Mouse (Mus musculus): Measurements from ENCODE around the gene Mapkbp1. TPM values are rescaled to one million over a fixed set of nuclear protein-coding genes. Genes with fewer than 3 reads are reported as not detected.
A peak's percentile ranks its signal among the peaks of the same experiment; 100 is the strongest.

Gene Mapkbp1
- polyA plus RNA-seq, 1 experiment from 2014 or later = 3.6 TPM

DNA sequence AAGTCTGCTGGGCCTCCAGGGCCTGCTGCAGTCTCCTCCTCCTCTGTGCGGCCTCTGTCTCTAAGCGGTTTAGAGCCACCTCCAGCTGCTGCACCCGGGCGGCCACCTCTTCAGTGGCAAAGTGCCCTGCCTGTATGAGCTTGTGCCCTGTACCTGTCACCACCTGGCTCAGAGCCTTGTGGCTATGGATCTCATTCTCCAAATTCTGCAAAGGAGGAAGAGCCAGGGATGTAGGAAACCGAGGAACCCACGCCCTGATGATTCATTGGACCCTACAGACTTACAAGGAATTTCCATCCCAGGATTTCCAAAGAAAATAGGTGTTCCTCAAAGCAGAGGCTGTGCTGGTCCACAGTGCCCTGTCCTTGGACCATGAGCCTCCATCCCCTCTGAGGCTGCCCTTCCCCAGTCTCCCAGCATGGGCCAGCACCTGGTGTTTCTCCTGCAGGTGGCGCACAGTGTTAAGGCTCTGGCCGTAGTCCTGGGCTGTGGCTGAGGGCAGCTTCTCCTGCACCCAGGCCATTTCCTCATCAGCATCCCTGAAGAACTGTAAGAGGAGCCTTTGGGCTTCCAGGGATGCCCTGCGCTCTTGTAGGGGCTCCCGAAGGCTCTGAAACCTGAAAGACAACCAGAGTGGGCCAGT lies 77.3 kb downstream of the Mapkbp1 start:
- no peaks in the 10 kb centered on the region for H3K27me3 ChIP-seq (replicated peaks; ENCODE audit: control insufficient read depth, insufficient read depth, low read length)
- WGBS = 62% methylated on average over 10 of the region's 10 CpGs
- no peak overlapping the region for H3K4me3 ChIP-seq (ENCODE audit: low read depth, low read length)
- no peaks in the 10 kb centered on the region for H3K36me3 ChIP-seq (ENCODE audit: control insufficient read depth, insufficient read depth, low read length)
- H3K9me3 ChIP-seq (ENCODE audit: control insufficient read depth, low read length) = no peaks in the 10 kb centered on the region
- H3K9ac ChIP-seq (ENCODE audit: low read length) = no peak overlapping the region
- DNase-seq (ENCODE audit: low spot score) (peak; percentile 67), ATAC-seq (replicated peaks; ENCODE audit: low FRiP score, low TSS enrichment, low read depth) (no peak)
- peaks cover 9% of the 10 kb centered on the region; the same call in 1 of the 2 replicates for H3K4me1 ChIP-seq (replicated peaks; ENCODE audit: control insufficient read depth, insufficient read depth, low read length)
- H3K27ac ChIP-seq (ENCODE audit: low read depth) = no peak overlapping the region
- H3K4me2 ChIP-seq (ENCODE audit: low read length) = no peak overlapping the region

- no peak overlapping the region for H3K4me2 ChIP-seq (ENCODE audit: low read length)
- H3K27me3 ChIP-seq (replicated peaks; ENCODE audit: control insufficient read depth, insufficient read depth, low read length) = no peaks in the 10 kb centered on the region
- WGBS = 55% methylated on average over 6 of the region's 6 CpGs
- H3K4me3 ChIP-seq (ENCODE audit: low read depth, low read length) = no peak overlapping the region
- H3K36me3 ChIP-seq (ENCODE audit: control insufficient read depth, insufficient read depth, low read length) = no peaks in the 10 kb centered on the region
- ATAC-seq (replicated peaks; ENCODE audit: low FRiP score, low TSS enrichment, low read depth) = no peak
- H3K27ac ChIP-seq (ENCODE audit: low read depth) = no peak overlapping the region
- H3K9ac ChIP-seq (ENCODE audit: low read length) = no peak overlapping the region
- no peaks in the 10 kb centered on the region for H3K9me3 ChIP-seq (ENCODE audit: control insufficient read depth, low read length)
- no peak for DNase-seq (ENCODE audit: low spot score)
- 0 out of 2 replicates have a peak, but pooled peaks cover 3% of the 10 kb centered on the region for H3K4me1 ChIP-seq (replicated peaks; ENCODE audit: control insufficient read depth, insufficient read depth, low read length)
Measured at GRCm38 (mm10) chr2:120051405-120051804, 78.9 kb downstream of the Mapkbp1 start.

DNA sequence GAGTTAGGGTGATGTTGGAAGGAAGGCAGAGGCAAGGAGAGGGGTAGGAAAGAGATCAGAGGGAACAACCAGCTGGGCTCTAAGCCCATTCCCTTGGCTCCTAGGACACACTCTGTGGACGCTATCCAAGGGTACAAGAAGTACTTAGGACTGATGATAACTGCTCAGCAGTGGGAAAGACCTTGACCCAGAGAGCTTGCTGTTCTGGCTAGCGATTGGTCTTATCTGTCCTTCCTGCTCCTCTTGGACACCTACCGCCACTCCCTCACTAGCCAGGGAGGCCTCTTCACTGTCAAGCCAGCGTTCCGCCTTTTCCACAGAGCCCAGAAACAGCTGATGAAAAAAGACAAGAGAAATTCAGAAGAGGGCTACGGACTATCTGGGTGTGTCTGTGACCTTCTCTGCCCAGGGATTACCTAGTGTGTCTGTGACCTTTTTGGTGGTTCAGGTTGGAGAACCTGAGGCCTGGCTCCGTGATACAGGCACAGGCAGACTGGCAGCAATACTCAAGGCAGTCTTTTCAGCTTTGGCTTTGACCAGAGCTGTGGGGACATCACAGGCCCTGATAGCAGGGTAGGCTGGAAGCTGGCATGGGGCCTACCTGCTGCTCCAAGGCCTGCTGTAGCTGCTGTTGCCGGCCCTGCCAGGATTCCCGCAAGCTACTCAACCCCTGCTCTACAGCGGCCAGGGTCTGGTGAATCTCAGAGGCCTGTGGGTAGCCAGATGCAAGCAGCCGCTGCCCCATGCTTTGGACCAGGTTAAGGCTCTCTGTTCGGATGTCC lies 82.5 kb downstream of the Mapkbp1 start:
- H3K4me2 ChIP-seq (ENCODE audit: low read length) = no peak overlapping the region
- H3K9me3 ChIP-seq (ENCODE audit: control insufficient read depth, low read length) = no peaks in the 10 kb centered on the region
- 87% methylated on average over 12 of the region's 12 CpGs for WGBS
- no peaks in the 10 kb centered on the region for H3K4me1 ChIP-seq (replicated peaks; ENCODE audit: control insufficient read depth, insufficient read depth, low read length)
- H3K27me3 ChIP-seq (replicated peaks; ENCODE audit: control insufficient read depth, insufficient read depth, low read length) = no peaks in the 10 kb centered on the region
- H3K9ac ChIP-seq (ENCODE audit: low read length) = no peak overlapping the region
- DNase-seq (ENCODE audit: low spot score) (no peak), ATAC-seq (replicated peaks; ENCODE audit: low FRiP score, low TSS enrichment, low read depth) (no peak)
- H3K36me3 ChIP-seq (ENCODE audit: control insufficient read depth, insufficient read depth, low read length) = no peaks in the 10 kb centered on the region
- H3K4me3 ChIP-seq (ENCODE audit: low read depth, low read length) = no peak overlapping the region
- no peak overlapping the region for H3K27ac ChIP-seq (ENCODE audit: low read depth)

DNA sequence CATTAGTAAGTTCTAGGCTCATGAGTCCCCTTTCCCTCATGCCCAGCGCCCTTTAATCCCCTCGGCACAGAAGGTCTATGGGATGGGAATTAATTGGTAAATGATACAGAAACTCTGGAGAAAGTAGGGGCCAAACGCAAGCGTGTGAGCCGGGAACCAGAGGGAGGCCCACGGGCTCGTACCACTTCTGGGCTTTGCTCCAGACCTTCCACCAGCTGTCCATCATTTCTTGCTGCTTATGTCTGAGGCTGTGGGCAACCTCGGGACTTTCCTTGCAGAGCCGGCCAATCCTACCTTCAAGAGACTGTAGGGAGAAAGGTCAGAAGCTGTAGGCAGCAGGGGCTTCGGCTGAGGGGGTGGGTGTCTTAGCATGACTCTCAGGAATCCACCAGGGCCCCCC lies 83.4 kb downstream of the Mapkbp1 start:
- WGBS = 79% methylated on average over 10 of the region's 10 CpGs
- Histone ChIP-seq H3K27me3 (replicated peaks; ENCODE audit: control insufficient read depth, insufficient read depth, low read length) (no peaks in the 10 kb centered on the region), H3K36me3 (ENCODE audit: control insufficient read depth, insufficient read depth, low read length) (no peaks in the 10 kb centered on the region), H3K27ac (ENCODE audit: low read depth) (no peak overlapping the region), H3K9ac (ENCODE audit: low read length) (no peak overlapping the region), H3K4me1 (replicated peaks; ENCODE audit: control insufficient read depth, insufficient read depth, low read length) (no peaks in the 10 kb centered on the region), H3K4me3 (ENCODE audit: low read depth, low read length) (no peak overlapping the region), H3K9me3 (ENCODE audit: control insufficient read depth, low read length) (no peaks in the 10 kb centered on the region), H3K4me2 (ENCODE audit: low read length) (no peak overlapping the region)
- no peak for ATAC-seq (replicated peaks; ENCODE audit: low FRiP score, low TSS enrichment, low read depth)
- no peak for DNase-seq (ENCODE audit: low spot score)

DNA sequence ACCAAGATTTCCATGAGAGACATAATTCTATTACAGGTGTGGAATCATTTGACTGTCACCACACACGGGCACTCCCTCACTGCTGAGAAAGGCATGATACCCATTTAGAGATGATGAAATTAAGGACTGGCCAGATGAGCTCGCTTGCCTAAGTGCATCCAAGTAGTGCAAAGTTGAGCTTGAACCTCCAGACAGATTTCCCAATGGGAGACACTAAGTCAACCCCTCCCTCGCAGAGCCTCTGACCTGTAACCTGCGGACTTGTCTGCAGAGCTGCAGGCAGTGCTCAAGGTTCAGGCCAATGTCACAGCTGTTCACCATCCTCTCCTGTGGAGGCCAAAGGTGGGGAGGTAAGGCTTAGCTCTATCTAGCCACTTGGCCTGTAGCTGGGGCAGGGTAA lies 86.3 kb downstream of the Mapkbp1 start:
- 88% methylated on average over 4 of the region's 4 CpGs for WGBS
- no peak overlapping the region for H3K9ac ChIP-seq (ENCODE audit: low read length)
- H3K4me1 ChIP-seq (replicated peaks; ENCODE audit: control insufficient read depth, insufficient read depth, low read length) = no peaks in the 10 kb centered on the region
- no peak overlapping the region for H3K4me2 ChIP-seq (ENCODE audit: low read length)
- no peak overlapping the region for H3K27ac ChIP-seq (ENCODE audit: low read depth)
- H3K27me3 ChIP-seq (replicated peaks; ENCODE audit: control insufficient read depth, insufficient read depth, low read length) = no peaks in the 10 kb centered on the region
- no peak overlapping the region for H3K4me3 ChIP-seq (ENCODE audit: low read depth, low read length)
- ATAC-seq (replicated peaks; ENCODE audit: low FRiP score, low TSS enrichment, low read depth) = no peak
- no peaks in the 10 kb centered on the region for H3K9me3 ChIP-seq (ENCODE audit: control insufficient read depth, low read length)
- DNase-seq (ENCODE audit: low spot score) = no peak
- no peaks in the 10 kb centered on the region for H3K36me3 ChIP-seq (ENCODE audit: control insufficient read depth, insufficient read depth, low read length)

DNA sequence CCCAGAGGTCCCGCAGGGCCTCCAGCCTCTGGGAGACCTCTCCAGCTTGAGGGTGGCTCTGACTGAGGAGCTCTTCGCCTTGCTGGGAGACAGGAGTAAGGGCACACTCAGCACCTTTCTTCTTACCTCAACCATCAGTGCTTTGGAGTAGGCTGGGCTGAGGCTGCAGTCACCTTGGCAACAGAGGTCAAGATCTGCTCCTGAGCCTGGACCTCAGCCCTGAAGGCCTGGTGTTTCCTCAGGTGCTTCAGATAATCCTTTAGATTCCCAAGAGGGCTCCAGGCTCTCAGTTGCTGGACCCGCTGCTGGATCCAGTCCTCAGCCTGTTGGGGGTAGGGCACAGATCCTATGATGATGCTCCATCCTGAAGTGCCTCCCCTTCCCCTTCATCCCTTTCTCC lies 87.0 kb downstream of the Mapkbp1 start:
- Histone ChIP-seq H3K9ac (ENCODE audit: low read length) (no peak overlapping the region), H3K27ac (ENCODE audit: low read depth) (no peak overlapping the region), H3K4me1 (replicated peaks; ENCODE audit: control insufficient read depth, insufficient read depth, low read length) (no peaks in the 10 kb centered on the region), H3K36me3 (ENCODE audit: control insufficient read depth, insufficient read depth, low read length) (no peaks in the 10 kb centered on the region), H3K4me2 (ENCODE audit: low read length) (no peak overlapping the region), H3K27me3 (replicated peaks; ENCODE audit: control insufficient read depth, insufficient read depth, low read length) (no peaks in the 10 kb centered on the region), H3K4me3 (ENCODE audit: low read depth, low read length) (no peak overlapping the region), H3K9me3 (ENCODE audit: control insufficient read depth, low read length) (no peaks in the 10 kb centered on the region)
- DNase-seq (ENCODE audit: low spot score) = no peak
- 85% methylated on average over 3 of the region's 3 CpGs for WGBS
- no peak for ATAC-seq (replicated peaks; ENCODE audit: low FRiP score, low TSS enrichment, low read depth)

DNA sequence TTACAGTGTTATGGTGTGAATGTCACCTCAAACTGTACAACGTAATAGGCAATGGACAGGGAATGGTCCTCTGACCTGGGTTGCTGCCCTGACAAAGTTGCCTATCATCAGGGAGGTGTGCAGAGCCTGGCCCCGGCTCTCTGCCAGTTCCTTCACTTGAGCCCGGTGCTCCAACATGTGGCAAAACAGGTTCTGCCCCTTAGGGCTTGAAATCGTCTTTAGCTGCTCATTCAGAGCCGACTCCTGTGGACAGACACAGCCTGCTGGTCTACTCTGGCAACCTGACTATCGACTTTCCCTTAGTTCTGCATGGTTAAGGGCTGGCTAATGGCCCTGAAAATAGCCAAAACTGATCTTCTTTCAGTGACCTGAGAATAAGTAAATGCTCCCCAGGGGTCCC lies 87.7 kb downstream of the Mapkbp1 start:
- Histone ChIP-seq H3K9ac (ENCODE audit: low read length) (no peak overlapping the region), H3K4me2 (ENCODE audit: low read length) (no peak overlapping the region), H3K4me1 (replicated peaks; ENCODE audit: control insufficient read depth, insufficient read depth, low read length) (no peaks in the 10 kb centered on the region), H3K9me3 (ENCODE audit: control insufficient read depth, low read length) (no peaks in the 10 kb centered on the region), H3K27me3 (replicated peaks; ENCODE audit: control insufficient read depth, insufficient read depth, low read length) (no peaks in the 10 kb centered on the region), H3K27ac (ENCODE audit: low read depth) (no peak overlapping the region), H3K36me3 (ENCODE audit: control insufficient read depth, insufficient read depth, low read length) (no peaks in the 10 kb centered on the region), H3K4me3 (ENCODE audit: low read depth, low read length) (no peak overlapping the region)
- 63% methylated on average over 6 of the region's 6 CpGs for WGBS
- ATAC-seq (replicated peaks; ENCODE audit: low FRiP score, low TSS enrichment, low read depth) = no peak
- DNase-seq (ENCODE audit: low spot score) = no peak

DNA sequence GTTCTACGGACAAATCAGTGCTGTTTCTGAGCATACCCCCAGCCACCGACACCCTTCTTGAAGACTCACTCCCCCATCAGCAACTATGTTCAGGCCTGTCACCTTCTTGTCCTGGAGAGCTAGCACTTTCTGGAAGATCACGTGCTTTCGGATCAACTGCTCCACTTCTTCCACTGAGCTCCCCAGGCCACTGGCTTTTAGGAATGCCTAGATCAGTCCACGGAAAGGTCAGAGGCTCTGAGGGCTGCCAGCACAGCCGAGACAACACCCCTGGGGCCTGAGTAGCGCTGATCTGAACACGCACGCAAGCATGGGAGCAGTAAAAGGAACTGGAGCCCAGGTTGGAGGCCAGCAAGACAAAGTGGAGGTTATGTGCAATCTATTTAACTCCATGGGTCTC lies 88.2 kb downstream of the Mapkbp1 start:
- H3K27ac ChIP-seq (ENCODE audit: low read depth) = no peak overlapping the region
- H3K4me3 ChIP-seq (ENCODE audit: low read depth, low read length) = no peak overlapping the region
- H3K27me3 ChIP-seq (replicated peaks; ENCODE audit: control insufficient read depth, insufficient read depth, low read length) = no peaks in the 10 kb centered on the region
- no peaks in the 10 kb centered on the region for H3K9me3 ChIP-seq (ENCODE audit: control insufficient read depth, low read length)
- ATAC-seq (replicated peaks; ENCODE audit: low FRiP score, low TSS enrichment, low read depth) = no peak
- no peaks in the 10 kb centered on the region for H3K4me1 ChIP-seq (replicated peaks; ENCODE audit: control insufficient read depth, insufficient read depth, low read length)
- 78% methylated on average over 9 of the region's 9 CpGs for WGBS
- H3K9ac ChIP-seq (ENCODE audit: low read length) = no peak overlapping the region
- DNase-seq (ENCODE audit: low spot score) = no peak
- H3K36me3 ChIP-seq (ENCODE audit: control insufficient read depth, insufficient read depth, low read length) = no peaks in the 10 kb centered on the region
- H3K4me2 ChIP-seq (ENCODE audit: low read length) = no peak overlapping the region

DNA sequence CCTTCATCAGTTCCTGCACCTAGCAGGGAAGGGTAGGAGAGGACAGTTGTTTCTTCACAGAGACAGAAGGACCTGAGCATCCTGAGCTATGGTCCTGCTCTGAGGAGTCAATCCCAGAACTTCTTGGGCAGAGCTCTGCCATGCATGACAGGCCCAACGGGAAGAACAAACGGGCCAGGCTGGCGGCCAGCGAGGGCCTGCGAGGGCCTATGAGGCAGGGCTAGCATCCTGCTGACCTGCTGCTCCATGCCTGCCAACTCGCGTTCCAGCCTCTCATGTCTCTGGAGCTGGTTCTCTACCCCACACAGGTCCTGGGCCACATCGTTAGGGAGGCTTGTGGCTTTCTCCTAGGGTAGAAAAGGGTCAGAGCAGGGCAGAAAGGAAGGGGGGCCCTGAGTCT lies 89.7 kb downstream of the Mapkbp1 start:
- Histone ChIP-seq H3K36me3 (ENCODE audit: control insufficient read depth, insufficient read depth, low read length) (no peaks in the 10 kb centered on the region), H3K9ac (ENCODE audit: low read length) (no peak overlapping the region), H3K9me3 (ENCODE audit: control insufficient read depth, low read length) (no peaks in the 10 kb centered on the region), H3K27me3 (replicated peaks; ENCODE audit: control insufficient read depth, insufficient read depth, low read length) (no peaks in the 10 kb centered on the region), H3K4me2 (ENCODE audit: low read length) (no peak overlapping the region), H3K27ac (ENCODE audit: low read depth) (no peak overlapping the region), H3K4me1 (replicated peaks; ENCODE audit: control insufficient read depth, insufficient read depth, low read length) (no peaks in the 10 kb centered on the region), H3K4me3 (ENCODE audit: low read depth, low read length) (no peak overlapping the region)
- DNase-seq (ENCODE audit: low spot score) = no peak
- ATAC-seq (replicated peaks; ENCODE audit: low FRiP score, low TSS enrichment, low read depth) = no peak
- 85% methylated on average over 8 of the region's 8 CpGs for WGBS

Data from intestine, embryonic 14.5 days (tissue).